Mouse (Mus musculus): ENCODE measurements around the gene Nr6a1. TPM values are rescaled to one million over a fixed set of nuclear protein-coding genes. Genes with fewer than 3 reads are reported as not detected.

The Nr6a1 gene
- polyA plus RNA-seq (2012; rRNA removed) = 3.4 and 4.2 TPM in 2 replicates

- Histone ChIP-seq H3K4me1 (replicated peaks; ENCODE audit: control insufficient read depth, insufficient read depth, low read length) (peaks cover 20% of the 10 kb centered on the region), H3K4me3 (ENCODE audit: control insufficient read depth, insufficient read depth, low read length) (peak within 1 kb of the TSS; percentile 28), H3K27me3 (ENCODE audit: control insufficient read depth, insufficient read depth, low read length) (peaks cover 9% of the 10 kb centered on the region; the same call in 1 of the 2 replicates), H3K36me3 (ENCODE audit: control insufficient read depth, insufficient read depth, low read length) (no peaks in the 10 kb centered on the region), H3K27ac (ENCODE audit: control insufficient read depth, insufficient read depth, low read length) (no peak within 1 kb of the TSS)
- peak; percentile 62 for DNase-seq
- 10% methylated on average over 19 of the region's 19 CpGs for WGBS
- peak; percentile 97 for TF ChIP-seq CTCF (IDR thresholded peaks at IDR 0.05; ENCODE audit: borderline replicate concordance, control insufficient read depth, extremely low read depth, insufficient read depth, low read length, poor library complexity)
- no peak for TF ChIP-seq POLR2A (IDR thresholded peaks at IDR 0.05; ENCODE audit: control insufficient read depth, extremely low read depth, insufficient read depth, low read length, poor library complexity)
These were observed at the start of gene Nr6a1 for GRCm38 (mm10) chr2:38927115-38927979. Gene Nr6a1, minus strand, starts transcription at chr2:38927688.

DNA sequence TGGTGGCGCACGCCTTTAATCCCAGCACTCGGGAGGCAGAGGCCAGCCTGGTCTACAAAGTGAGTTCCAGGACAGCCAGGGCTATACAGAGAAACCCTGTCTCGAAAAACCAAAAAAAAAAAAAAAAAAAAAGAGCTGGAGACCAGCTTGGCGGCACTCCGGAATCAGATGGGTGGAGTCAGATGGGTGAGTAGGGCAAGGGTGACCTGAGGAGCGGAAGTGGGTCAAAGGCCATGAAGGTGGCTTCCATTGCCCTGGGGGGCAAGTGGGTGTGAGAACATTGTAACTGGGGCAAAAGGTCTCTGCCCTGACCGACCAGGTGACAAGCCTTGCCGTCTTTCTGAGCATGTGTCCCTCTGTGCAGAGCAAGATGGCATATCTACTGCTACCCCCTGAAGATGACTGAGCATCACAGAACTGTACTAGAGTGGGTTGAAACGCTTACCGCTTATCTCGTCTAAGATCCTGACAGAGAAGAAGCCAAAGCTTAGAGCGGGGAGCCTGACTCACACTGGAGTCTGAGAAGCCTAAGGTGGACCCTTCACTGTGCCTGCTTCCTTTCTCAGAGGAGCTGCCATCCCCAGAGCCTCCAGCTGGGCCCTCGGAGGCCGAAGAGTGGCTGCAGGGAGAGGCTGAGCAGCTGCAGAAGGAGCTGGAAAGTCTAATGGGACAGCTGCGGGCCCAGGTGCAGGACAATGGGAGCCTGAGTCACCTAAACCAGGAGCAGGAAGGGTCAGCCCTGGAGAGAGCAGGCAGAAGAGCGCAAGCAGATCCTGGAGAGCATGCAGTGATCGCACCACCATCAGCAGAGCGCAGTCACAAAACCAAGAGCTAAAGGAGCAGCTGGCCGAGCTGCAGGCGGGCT is 48.7 kb upstream of the Nr6a1 start:
- no peaks in the 10 kb centered on the region for H3K4me1 ChIP-seq (replicated peaks; ENCODE audit: control insufficient read depth, insufficient read depth, low read length)
- TF ChIP-seq POLR2A (IDR thresholded peaks at IDR 0.05; ENCODE audit: control insufficient read depth, extremely low read depth, insufficient read depth, low read length, poor library complexity) (no peak), CTCF (IDR thresholded peaks at IDR 0.05; ENCODE audit: borderline replicate concordance, control insufficient read depth, extremely low read depth, insufficient read depth, low read length, poor library complexity) (no peak)
- no peak for DNase-seq
- no peak overlapping the region for H3K4me3 ChIP-seq (ENCODE audit: control insufficient read depth, insufficient read depth, low read length)
- 91% methylated on average over 21 of the region's 21 CpGs for WGBS
- no peak overlapping the region for H3K27ac ChIP-seq (ENCODE audit: control insufficient read depth, insufficient read depth, low read length)
- no peaks in the 10 kb centered on the region for H3K36me3 ChIP-seq (ENCODE audit: control insufficient read depth, insufficient read depth, low read length)
- H3K27me3 ChIP-seq (ENCODE audit: control insufficient read depth, insufficient read depth, low read length) = no peaks in the 10 kb centered on the region

DNA sequence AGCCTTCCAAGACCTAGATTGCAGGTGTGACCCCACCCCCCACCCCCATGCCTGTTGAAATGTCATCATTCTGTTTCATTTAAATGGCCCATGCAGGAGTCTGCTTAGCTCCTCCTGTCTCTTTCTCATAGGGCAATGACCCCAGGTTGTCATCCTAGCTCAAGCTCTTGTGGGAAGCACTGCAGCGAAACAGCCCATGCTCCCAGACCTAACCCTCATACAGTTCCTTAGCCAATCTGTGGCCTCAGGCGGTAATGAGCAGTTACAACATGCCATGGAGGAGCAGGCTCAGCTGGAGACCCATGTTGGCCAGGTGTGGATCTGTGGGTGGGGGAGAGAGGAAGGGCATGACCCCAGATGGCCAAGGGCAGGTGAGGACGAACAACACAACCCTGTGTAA is 47.7 kb upstream of the Nr6a1 start:
- Histone ChIP-seq H3K4me3 (ENCODE audit: control insufficient read depth, insufficient read depth, low read length) (no peak overlapping the region), H3K27me3 (ENCODE audit: control insufficient read depth, insufficient read depth, low read length) (no peaks in the 10 kb centered on the region), H3K4me1 (replicated peaks; ENCODE audit: control insufficient read depth, insufficient read depth, low read length) (no peaks in the 10 kb centered on the region), H3K36me3 (ENCODE audit: control insufficient read depth, insufficient read depth, low read length) (no peaks in the 10 kb centered on the region), H3K27ac (ENCODE audit: control insufficient read depth, insufficient read depth, low read length) (no peak overlapping the region)
- no peak for DNase-seq
- TF ChIP-seq POLR2A (IDR thresholded peaks at IDR 0.05; ENCODE audit: control insufficient read depth, extremely low read depth, insufficient read depth, low read length, poor library complexity) = no peak
- TF ChIP-seq CTCF (IDR thresholded peaks at IDR 0.05; ENCODE audit: borderline replicate concordance, control insufficient read depth, extremely low read depth, insufficient read depth, low read length, poor library complexity) = no peak
- WGBS = 87% methylated on average over 3 of the region's 3 CpGs

DNA sequence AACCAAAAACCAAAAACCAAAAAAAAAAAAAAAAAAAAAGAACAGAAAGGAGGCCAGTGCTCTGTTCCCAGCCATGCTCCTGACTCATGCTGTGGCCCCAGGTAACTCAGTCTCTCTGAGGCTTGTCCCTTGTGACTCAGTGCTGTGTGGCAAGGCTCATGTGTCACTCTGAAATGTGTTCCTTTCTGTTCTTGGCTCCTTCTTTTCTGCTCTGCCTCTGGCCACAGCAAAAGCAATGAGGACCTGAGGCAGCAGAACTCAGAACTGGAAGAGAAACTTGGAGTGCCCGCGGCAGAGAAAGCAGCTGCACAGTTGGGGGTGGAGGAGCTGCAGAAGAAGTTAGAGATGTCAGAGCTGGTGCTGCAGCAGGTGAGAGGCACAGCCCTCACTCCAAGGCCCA is 46.7 kb upstream of the Nr6a1 start:
- 50% methylated on average over 2 of the region's 2 CpGs for WGBS
- TF ChIP-seq CTCF (IDR thresholded peaks at IDR 0.05; ENCODE audit: borderline replicate concordance, control insufficient read depth, extremely low read depth, insufficient read depth, low read length, poor library complexity) = no peak
- TF ChIP-seq POLR2A (IDR thresholded peaks at IDR 0.05; ENCODE audit: control insufficient read depth, extremely low read depth, insufficient read depth, low read length, poor library complexity) = no peak
- Histone ChIP-seq H3K36me3 (ENCODE audit: control insufficient read depth, insufficient read depth, low read length) (no peaks in the 10 kb centered on the region), H3K4me3 (ENCODE audit: control insufficient read depth, insufficient read depth, low read length) (no peak overlapping the region), H3K27me3 (ENCODE audit: control insufficient read depth, insufficient read depth, low read length) (no peaks in the 10 kb centered on the region), H3K27ac (ENCODE audit: control insufficient read depth, insufficient read depth, low read length) (no peak overlapping the region), H3K4me1 (replicated peaks; ENCODE audit: control insufficient read depth, insufficient read depth, low read length) (no peaks in the 10 kb centered on the region)
- no peak for DNase-seq

GRCm38 (mm10) chr2:38973701-38974100 is 46.2 kb upstream of the Nr6a1 start:
- no peaks in the 10 kb centered on the region for H3K27me3 ChIP-seq (ENCODE audit: control insufficient read depth, insufficient read depth, low read length)
- no peak overlapping the region for H3K27ac ChIP-seq (ENCODE audit: control insufficient read depth, insufficient read depth, low read length)
- H3K4me3 ChIP-seq (ENCODE audit: control insufficient read depth, insufficient read depth, low read length) = no peak overlapping the region
- TF ChIP-seq POLR2A (IDR thresholded peaks at IDR 0.05; ENCODE audit: control insufficient read depth, extremely low read depth, insufficient read depth, low read length, poor library complexity) (no peak), CTCF (IDR thresholded peaks at IDR 0.05; ENCODE audit: borderline replicate concordance, control insufficient read depth, extremely low read depth, insufficient read depth, low read length, poor library complexity) (no peak)
- DNase-seq = no peak
- WGBS = 86% methylated on average over 7 of the region's 7 CpGs
- no peaks in the 10 kb centered on the region for H3K36me3 ChIP-seq (ENCODE audit: control insufficient read depth, insufficient read depth, low read length)
- no peaks in the 10 kb centered on the region for H3K4me1 ChIP-seq (replicated peaks; ENCODE audit: control insufficient read depth, insufficient read depth, low read length)

GRCm38 (mm10) chr2:38973223-38973622 is 45.7 kb upstream of the Nr6a1 start:
- 41% methylated on average over 2 of the region's 2 CpGs for WGBS
- no peak for TF ChIP-seq CTCF (IDR thresholded peaks at IDR 0.05; ENCODE audit: borderline replicate concordance, control insufficient read depth, extremely low read depth, insufficient read depth, low read length, poor library complexity)
- no peak for TF ChIP-seq POLR2A (IDR thresholded peaks at IDR 0.05; ENCODE audit: control insufficient read depth, extremely low read depth, insufficient read depth, low read length, poor library complexity)
- H3K36me3 ChIP-seq (ENCODE audit: control insufficient read depth, insufficient read depth, low read length) = no peaks in the 10 kb centered on the region

More at GRCm38 (mm10) chr2:38973223-38973622, 45.7 kb upstream of the Nr6a1 start:
- DNase-seq = no peak
- H3K4me3 ChIP-seq (ENCODE audit: control insufficient read depth, insufficient read depth, low read length) = no peak overlapping the region
- no peak overlapping the region for H3K27ac ChIP-seq (ENCODE audit: control insufficient read depth, insufficient read depth, low read length)
- no peaks in the 10 kb centered on the region for H3K27me3 ChIP-seq (ENCODE audit: control insufficient read depth, insufficient read depth, low read length)
- H3K4me1 ChIP-seq (replicated peaks; ENCODE audit: control insufficient read depth, insufficient read depth, low read length) = no peaks in the 10 kb centered on the region
